Mouse (Mus musculus): ENCODE results near the gene P3h4. TPM values are rescaled to one million over a fixed set of nuclear protein-coding genes. Genes with fewer than 3 reads are reported as not detected.
A peak's percentile ranks its signal among the peaks of the same experiment; 100 is the strongest.

Gene P3h4
- polyA plus RNA-seq, 1 experiment: 85.8 TPM

DNA sequence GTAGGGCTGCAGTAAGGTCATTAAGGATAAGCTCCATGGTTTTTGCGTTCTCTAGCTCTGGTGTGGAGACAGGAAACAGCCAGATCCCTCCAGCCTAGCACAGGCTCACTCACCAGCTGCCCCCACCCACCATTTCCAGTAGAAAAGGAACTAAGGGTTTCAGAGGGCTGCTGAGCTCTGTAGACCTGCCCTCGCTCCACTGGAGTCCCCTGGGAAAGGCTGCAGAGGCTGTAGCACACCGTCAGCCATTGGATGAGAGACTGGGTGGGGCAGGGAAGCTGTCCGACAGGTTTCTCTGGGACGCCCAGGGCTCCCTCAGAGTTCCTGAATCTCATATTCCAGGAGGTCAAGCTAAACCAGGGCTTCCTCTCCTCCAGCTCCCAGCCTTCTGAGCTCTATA lies 28.1 kb downstream of the P3h4 start:
- no peak for TF ChIP-seq POLR2A (IDR thresholded peaks at IDR 0.05; ENCODE audit: low read depth, low read length)
- TF ChIP-seq CTCF (IDR thresholded peaks at IDR 0.05; ENCODE audit: borderline replicate concordance, insufficient read depth, low read length): no peak
- Histone ChIP-seq H3K4me1 (ENCODE audit: control insufficient read depth, insufficient read depth, low read length) (peaks cover 11% of the 10 kb centered on the region; the same call in 1 of the 2 replicates), H3K4me3 (ENCODE audit: insufficient read depth, low read length) (no peak overlapping the region), H3K27ac (ENCODE audit: insufficient read depth, low read length) (no peak overlapping the region)

DNA sequence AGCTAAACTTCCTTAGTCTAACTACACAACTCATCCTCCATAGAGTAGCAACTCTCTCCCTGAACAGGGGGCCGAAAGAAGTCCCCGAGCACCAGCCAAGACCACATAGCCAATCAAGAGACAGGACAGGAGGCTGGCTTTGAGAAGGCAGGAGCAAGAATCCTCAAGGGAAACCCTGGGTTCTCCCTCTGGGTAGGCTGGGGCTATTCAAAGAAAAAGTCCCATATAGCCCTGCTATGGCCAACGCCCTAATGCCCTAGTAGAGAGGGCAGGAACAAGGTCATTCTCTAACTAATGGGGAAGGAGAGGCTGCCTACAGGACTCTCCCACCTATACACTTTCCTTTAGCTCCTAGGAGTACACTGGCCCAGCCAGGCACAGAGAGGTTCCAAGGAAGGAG lies 29.6 kb downstream of the P3h4 start:
- no peak for TF ChIP-seq POLR2A (IDR thresholded peaks at IDR 0.05; ENCODE audit: low read depth, low read length)
- no peak for TF ChIP-seq CTCF (IDR thresholded peaks at IDR 0.05; ENCODE audit: borderline replicate concordance, insufficient read depth, low read length)
- Histone ChIP-seq H3K4me3 (ENCODE audit: insufficient read depth, low read length) (no peak overlapping the region), H3K27ac (ENCODE audit: insufficient read depth, low read length) (no peak overlapping the region), H3K4me1 (ENCODE audit: control insufficient read depth, insufficient read depth, low read length) (peaks cover 11% of the 10 kb centered on the region; the same call in 1 of the 2 replicates)

DNA sequence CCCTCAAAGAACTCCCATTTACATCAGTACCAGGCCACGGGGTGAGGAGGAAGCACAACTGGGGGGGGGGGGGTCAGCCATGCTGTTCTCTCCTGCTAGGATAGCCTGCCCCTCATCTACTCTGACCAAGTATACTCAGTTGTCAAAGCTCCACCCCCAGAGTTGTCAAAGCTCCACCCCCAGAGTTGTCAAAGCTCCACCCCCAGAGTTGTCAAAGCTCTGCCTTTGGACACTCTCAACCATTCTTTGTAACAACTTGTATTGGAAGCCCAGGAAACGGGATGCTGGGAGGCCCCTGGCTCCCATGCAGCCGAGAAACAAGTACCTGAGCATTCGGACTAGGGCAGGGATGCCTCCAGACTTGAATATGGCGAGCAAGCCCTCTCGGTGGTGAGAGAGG lies 32.0 kb downstream of the P3h4 start:
- TF ChIP-seq POLR2A (IDR thresholded peaks at IDR 0.05; ENCODE audit: low read depth, low read length) (no peak), CTCF (IDR thresholded peaks at IDR 0.05; ENCODE audit: borderline replicate concordance, insufficient read depth, low read length) (no peak)
- Histone ChIP-seq H3K27ac (ENCODE audit: insufficient read depth, low read length) (no peak overlapping the region), H3K4me1 (ENCODE audit: control insufficient read depth, insufficient read depth, low read length) (0 out of 2 replicates have a peak, but pooled peaks cover 2% of the 10 kb centered on the region), H3K4me3 (ENCODE audit: insufficient read depth, low read length) (no peak overlapping the region)

DNA sequence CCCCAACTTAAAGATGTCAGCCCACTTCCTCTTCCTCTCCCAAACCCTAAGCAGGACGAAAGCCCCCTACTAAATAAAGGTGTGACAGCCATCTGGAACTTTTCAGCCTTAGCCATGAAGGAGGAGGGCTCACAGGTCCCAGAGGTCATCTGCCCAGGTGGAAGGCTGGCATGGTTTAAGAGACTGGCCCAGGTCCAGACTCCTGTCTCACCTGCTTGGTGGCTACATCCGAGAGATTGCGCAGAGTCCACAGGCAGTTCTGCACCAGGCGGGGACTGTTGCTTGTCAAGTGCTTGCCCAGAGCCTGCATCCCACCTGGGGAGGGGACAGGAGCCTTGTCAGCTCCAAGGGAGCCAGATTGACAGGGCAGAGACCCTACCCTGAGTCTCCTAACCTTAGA lies 35.3 kb downstream of the P3h4 start:
- no peak overlapping the region for H3K4me3 ChIP-seq (ENCODE audit: insufficient read depth, low read length)
- no peaks in the 10 kb centered on the region; the same call in 1 of the 2 replicates for H3K4me1 ChIP-seq (ENCODE audit: control insufficient read depth, insufficient read depth, low read length)
- no peak for TF ChIP-seq POLR2A (IDR thresholded peaks at IDR 0.05; ENCODE audit: low read depth, low read length)
- TF ChIP-seq CTCF (IDR thresholded peaks at IDR 0.05; ENCODE audit: borderline replicate concordance, insufficient read depth, low read length): no peak
- H3K27ac ChIP-seq (ENCODE audit: insufficient read depth, low read length): no peak overlapping the region

DNA sequence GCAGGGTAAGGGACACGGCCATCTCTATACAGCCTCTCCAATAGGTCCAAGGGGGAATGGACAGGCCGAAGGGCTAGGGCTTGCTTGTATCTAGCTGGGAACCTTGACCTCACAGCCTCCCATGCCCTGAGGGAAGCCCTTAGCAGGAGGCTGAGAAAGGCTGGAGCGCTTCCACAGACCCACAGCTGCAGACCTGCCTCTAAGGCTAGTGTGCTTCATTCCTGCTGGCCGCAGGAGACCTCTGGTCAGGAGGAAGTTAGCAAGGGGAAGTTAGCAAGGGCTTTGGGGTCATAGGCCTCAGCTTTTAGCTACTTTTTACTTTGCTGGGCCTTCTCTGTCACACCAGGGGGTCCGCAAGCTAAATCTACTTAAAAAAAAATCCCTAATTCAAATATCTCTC lies 36.2 kb downstream of the P3h4 start:
- H3K4me1 ChIP-seq (ENCODE audit: control insufficient read depth, insufficient read depth, low read length): no peaks in the 10 kb centered on the region; the same call in 1 of the 2 replicates
- TF ChIP-seq POLR2A (IDR thresholded peaks at IDR 0.05; ENCODE audit: low read depth, low read length): no peak
- TF ChIP-seq CTCF (IDR thresholded peaks at IDR 0.05; ENCODE audit: borderline replicate concordance, insufficient read depth, low read length): no peak

DNA sequence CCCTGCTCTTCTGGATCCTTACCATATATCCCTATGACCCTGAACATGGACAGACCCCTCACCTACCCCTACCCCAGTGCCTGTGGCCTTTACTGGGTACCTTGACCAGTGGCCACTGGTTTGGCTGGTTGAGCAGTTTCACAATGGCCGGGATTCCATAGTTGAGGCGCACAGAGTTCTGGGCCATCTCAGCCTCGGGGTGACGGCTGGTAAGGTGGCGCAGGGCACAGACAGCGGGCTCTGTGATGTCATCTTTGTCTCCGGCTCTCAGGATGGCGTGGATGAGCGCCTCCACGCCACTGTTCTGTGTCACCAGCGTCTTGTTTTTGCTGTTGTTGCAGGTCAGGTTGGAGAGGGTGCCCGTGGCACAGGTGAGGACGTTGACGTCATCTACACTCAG lies 36.6 kb downstream of the P3h4 start:
- Histone ChIP-seq H3K27ac (ENCODE audit: insufficient read depth, low read length) (no peak overlapping the region), H3K4me3 (ENCODE audit: insufficient read depth, low read length) (no peak overlapping the region), H3K4me1 (ENCODE audit: control insufficient read depth, insufficient read depth, low read length) (no peaks in the 10 kb centered on the region; the same call in 1 of the 2 replicates)
- TF ChIP-seq POLR2A (IDR thresholded peaks at IDR 0.05; ENCODE audit: low read depth, low read length) (no peak), CTCF (IDR thresholded peaks at IDR 0.05; ENCODE audit: borderline replicate concordance, insufficient read depth, low read length) (no peak)

More for the DNA sequence above, 36.2 kb downstream of the P3h4 start:
- Histone ChIP-seq H3K27ac (ENCODE audit: insufficient read depth, low read length) (no peak overlapping the region), H3K4me3 (ENCODE audit: insufficient read depth, low read length) (no peak overlapping the region)

DNA sequence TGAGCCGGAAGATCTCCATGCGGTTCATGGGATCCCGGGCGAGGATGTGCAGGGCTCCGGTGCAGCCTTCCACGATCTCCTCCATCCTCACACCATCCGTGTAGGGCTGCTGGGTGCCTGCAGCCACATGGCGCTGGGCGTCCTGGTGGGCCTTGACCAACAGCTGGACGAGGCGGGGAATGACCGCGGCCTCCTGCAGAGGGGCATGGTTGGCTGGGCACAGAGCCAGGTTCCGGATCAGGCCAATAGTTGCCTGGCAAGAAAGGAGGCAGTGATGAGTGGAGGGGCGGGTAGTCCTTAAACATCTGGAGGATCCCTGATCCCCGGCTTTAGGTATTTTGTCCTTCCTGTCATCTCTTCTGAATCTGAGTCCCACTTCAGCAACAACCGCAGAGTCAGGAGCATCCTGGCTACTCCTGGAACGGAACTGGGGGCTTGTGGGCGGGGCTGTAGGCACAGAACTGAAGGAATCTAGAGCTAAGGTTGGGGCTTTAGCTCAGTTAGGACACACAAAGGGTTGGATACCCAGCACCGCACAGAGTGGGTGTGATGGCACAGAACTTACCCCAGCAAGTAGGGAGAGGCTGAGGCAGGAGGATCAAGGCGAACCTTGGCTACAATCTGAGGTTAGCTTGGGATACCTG lies 37.8 kb downstream of the P3h4 start:
- no peak for TF ChIP-seq POLR2A (IDR thresholded peaks at IDR 0.05; ENCODE audit: low read depth, low read length)
- no peak for TF ChIP-seq CTCF (IDR thresholded peaks at IDR 0.05; ENCODE audit: borderline replicate concordance, insufficient read depth, low read length)
- H3K27ac ChIP-seq (ENCODE audit: insufficient read depth, low read length): 0 out of 2 replicates have a peak overlapping the region, but pooled peaks have one; percentile 21
- no peak overlapping the region for H3K4me3 ChIP-seq (ENCODE audit: insufficient read depth, low read length)
- H3K4me1 ChIP-seq (ENCODE audit: control insufficient read depth, insufficient read depth, low read length): no peaks in the 10 kb centered on the region; the same call in 1 of the 2 replicates

DNA sequence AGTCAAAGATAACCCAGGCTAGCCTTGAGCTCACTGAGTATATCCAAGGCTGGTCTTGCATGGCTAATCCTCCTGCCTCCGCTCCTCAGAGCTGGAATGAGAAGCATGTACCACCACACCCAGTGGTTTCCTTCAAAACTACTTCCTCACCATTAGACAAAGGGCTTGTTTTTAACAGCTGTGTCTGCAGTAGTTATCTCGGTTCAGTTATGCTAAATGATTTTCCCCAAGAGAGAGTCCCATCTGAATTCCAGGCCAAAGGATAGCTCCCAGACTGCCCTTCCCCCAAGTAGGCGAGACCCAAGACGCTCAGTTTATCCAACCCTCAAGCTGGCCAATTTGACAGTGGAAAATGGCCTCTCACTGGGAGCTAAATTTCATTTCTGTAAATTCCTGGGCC lies 38.6 kb downstream of the P3h4 start:
- Histone ChIP-seq H3K4me3 (ENCODE audit: insufficient read depth, low read length) (no peak overlapping the region), H3K27ac (ENCODE audit: insufficient read depth, low read length) (0 out of 2 replicates have a peak overlapping the region, but pooled peaks have one; percentile 21), H3K4me1 (ENCODE audit: control insufficient read depth, insufficient read depth, low read length) (no peaks in the 10 kb centered on the region; the same call in 1 of the 2 replicates)
- TF ChIP-seq POLR2A (IDR thresholded peaks at IDR 0.05; ENCODE audit: low read depth, low read length): no peak
- no peak for TF ChIP-seq CTCF (IDR thresholded peaks at IDR 0.05; ENCODE audit: borderline replicate concordance, insufficient read depth, low read length)

DNA sequence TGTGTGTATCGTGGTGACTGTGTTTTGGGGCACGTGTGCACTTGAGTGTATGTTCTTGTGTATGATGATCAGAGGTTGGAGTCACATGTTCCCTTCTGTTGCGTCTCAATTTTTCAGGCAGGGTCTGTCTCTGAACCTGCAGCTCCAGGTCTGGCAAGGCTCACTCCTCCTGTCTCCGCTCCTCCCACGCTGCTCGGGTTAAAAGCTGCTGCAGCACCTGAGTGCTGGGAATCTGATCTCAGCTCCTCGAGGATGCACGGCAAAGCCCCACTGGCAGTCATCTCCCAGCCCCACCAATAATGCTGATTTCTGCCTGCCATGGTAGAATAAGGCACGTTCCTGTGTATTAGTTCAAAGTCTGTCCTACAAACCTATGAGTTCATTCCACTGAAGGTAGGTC lies 39.5 kb downstream of the P3h4 start:
- Histone ChIP-seq H3K27ac (ENCODE audit: insufficient read depth, low read length) (no peak overlapping the region), H3K4me1 (ENCODE audit: control insufficient read depth, insufficient read depth, low read length) (no peaks in the 10 kb centered on the region; the same call in 1 of the 2 replicates), H3K4me3 (ENCODE audit: insufficient read depth, low read length) (no peak overlapping the region)
- TF ChIP-seq CTCF (IDR thresholded peaks at IDR 0.05; ENCODE audit: borderline replicate concordance, insufficient read depth, low read length) (no peak), POLR2A (IDR thresholded peaks at IDR 0.05; ENCODE audit: low read depth, low read length) (no peak)

DNA sequence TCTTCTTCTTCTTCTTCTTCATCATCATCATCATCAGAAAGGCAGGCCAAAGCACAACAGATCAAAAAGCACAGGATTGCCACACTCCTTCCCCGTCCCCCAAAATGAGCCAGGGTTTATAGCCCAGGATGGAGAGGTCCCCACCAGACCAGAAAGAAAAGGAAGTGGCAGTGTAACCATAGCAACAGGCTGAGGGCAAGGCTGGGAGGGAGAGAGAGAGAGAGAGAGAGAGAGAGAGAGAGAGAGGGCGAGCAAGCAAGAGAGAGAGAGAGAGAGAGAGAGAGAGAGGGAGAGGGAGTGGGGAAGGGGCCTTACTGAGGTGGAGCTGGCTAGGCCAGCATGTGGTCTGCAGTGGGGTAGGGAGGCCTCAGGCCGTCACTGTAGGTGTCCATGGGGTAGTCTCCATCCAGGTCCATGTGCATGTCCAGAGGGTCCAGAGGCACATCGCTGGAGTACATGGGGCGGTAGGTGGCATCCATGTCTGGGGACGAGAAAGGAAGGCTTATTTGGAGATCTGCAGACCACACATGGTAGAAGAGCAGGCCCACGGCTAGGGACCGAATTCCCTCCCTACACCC lies 42.6 kb downstream of the P3h4 start:
- TF ChIP-seq CTCF (IDR thresholded peaks at IDR 0.05; ENCODE audit: borderline replicate concordance, insufficient read depth, low read length) (no peak), POLR2A (IDR thresholded peaks at IDR 0.05; ENCODE audit: low read depth, low read length) (no peak)
- no peak overlapping the region for H3K4me3 ChIP-seq (ENCODE audit: insufficient read depth, low read length)
- no peaks in the 10 kb centered on the region; the same call in 1 of the 2 replicates for H3K4me1 ChIP-seq (ENCODE audit: control insufficient read depth, insufficient read depth, low read length)
- no peak overlapping the region for H3K27ac ChIP-seq (ENCODE audit: insufficient read depth, low read length)
